Mouse (Mus musculus) cortical plate, adult 2 months (tissue): ENCODE measurements around the gene Prkar2a.

ENCODE experiments used
- CTCF ChIP-seq: fragments of 200-500 bp; IDR thresholded peaks from 2 replicates; pipeline ENCODE4 v1.5.1; 2011; ENCODE audit warnings: mild to moderate bottlenecking, control low read depth, low read length; ENCODE audit not compliant: insufficient read depth; ENCODE audit errors: extremely low read depth
- POLR2A ChIP-seq: fragments of 200-500 bp; IDR thresholded peaks from 2 replicates; pipeline ENCODE4 v1.6.1; 2011; ENCODE audit warnings: mild to moderate bottlenecking, low read length, control low read depth; ENCODE audit not compliant: insufficient read depth; ENCODE audit errors: extremely low read depth

DNA sequence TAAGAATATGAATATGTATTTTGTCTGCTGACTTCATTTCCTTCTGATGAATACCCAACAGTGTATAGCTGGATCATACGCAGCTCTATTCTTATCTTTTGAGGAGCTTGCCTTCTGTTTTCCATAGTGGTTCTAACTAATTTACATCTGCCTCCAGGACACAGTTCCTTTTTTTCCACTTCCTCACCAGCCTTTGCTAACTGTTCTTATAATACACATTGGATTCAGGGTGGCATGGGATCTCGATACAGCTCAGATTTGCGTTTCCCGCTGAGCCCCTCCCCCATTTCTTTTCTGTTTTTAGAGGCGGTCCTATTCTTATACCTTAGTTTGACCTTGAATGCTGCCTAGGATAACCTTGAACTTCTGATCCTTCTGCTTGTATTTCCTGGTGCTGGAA, 37.0 kb downstream of the Prkar2a start:
- no peak for TF ChIP-seq CTCF
- TF ChIP-seq POLR2A = no peak
